Comparison of ENCODE assay signal across 8 mouse cellular contexts in the genomic region with DNA sequence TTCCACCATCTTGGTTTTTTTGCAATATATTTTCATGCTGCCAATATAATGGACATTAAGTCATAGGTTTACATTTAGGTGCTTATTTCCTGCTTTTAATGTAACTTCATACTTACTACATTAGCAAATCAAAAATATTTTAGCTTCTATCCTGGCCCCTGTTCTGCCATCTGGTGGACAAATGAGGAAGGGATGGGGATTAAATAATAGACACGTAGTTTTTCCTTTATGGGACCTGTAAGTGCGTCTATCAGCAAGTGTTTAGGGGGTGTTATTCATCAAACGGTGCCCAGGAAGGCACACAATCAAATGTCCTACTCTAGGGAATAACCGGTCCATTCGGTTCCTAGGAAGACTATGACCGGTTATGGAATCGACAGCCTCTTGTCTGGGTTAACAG.
DNase-seq lines count a peak whose midpoint lies in the region; ATAC-seq and TF ChIP-seq lines count a peak whose summit lies in the region.

No protein-coding gene starts in this region.

- peak; percentile 39 for DNase-seq in neural tube, embryonic 10.5 days (ENCODE audit: extremely low spot score, low spot score)
- DNase-seq in T-cell, adult 2 months (ENCODE audit: low spot score) = peak; percentile 9
- DNase-seq in left cerebral cortex, postnatal 4 days = peak; percentile 25
- DNase-seq in naive thymus-derived CD4-positive, alpha-beta T cell, adult 2 months (ENCODE audit: low read depth) = peak; percentile 67

- peaks cover 27% of the 10 kb centered on the region for H3K4me1 ChIP-seq in neural tube, embryonic 15.5 days
- H3K4me1 ChIP-seq in cortical plate, adult 2 months (ENCODE audit: control insufficient read depth, insufficient read depth, low read length) = peaks cover 8% of the 10 kb centered on the region
- H3K4me1 ChIP-seq in intestine, embryonic 15.5 days (replicated peaks) = peaks cover 23% of the 10 kb centered on the region

- H3K9me3 ChIP-seq in neural tube, embryonic 15.5 days (replicated peaks) = no peaks in the 10 kb centered on the region
- no peaks in the 10 kb centered on the region for H3K9me3 ChIP-seq in intestine, embryonic 15.5 days

- H3K27me3 ChIP-seq in neural tube, embryonic 15.5 days (replicated peaks) = no peaks in the 10 kb centered on the region
- no peaks in the 10 kb centered on the region for H3K27me3 ChIP-seq in intestine, embryonic 15.5 days (replicated peaks)

- H3K27ac ChIP-seq in neural tube, embryonic 15.5 days (replicated peaks) = no peak overlapping the region
- H3K27ac ChIP-seq in cortical plate, adult 2 months (ENCODE audit: insufficient read depth, low read length) = no peak overlapping the region
- peak overlapping the region; percentile 64 for H3K27ac ChIP-seq in intestine, embryonic 15.5 days

- no peak overlapping the region for H3K4me3 ChIP-seq in neural tube, embryonic 15.5 days (replicated peaks)
- no peak overlapping the region for H3K4me3 ChIP-seq in cortical plate, adult 2 months (ENCODE audit: insufficient read depth, low read length)
- no peak overlapping the region for H3K4me3 ChIP-seq in intestine, embryonic 15.5 days (replicated peaks)

- WGBS in neural tube, embryonic 15.5 days = 52% methylated on average over 7 of the region's 7 CpGs
- 52% methylated on average over 7 of the region's 7 CpGs for WGBS in intestine, embryonic 15.5 days

- TF ChIP-seq POLR2A in cortical plate, adult 2 months (IDR thresholded peaks at IDR 0.05; ENCODE audit: extremely low read depth, insufficient read depth, low read length) = no peak

- H3K9ac ChIP-seq in neural tube, embryonic 15.5 days (replicated peaks) = no peak overlapping the region
- H3K9ac ChIP-seq in intestine, embryonic 15.5 days = no peak overlapping the region

- intact Hi-C loops in left cerebral cortex, postnatal 4 days (cut with DNase I) = loop anchor here (2.0 kb wide), 1 partner anchor 373 kb away; no protein-coding TSS in a partner anchor

- H3K4me2 ChIP-seq in neural tube, embryonic 15.5 days = no peak overlapping the region
- no peak overlapping the region for H3K4me2 ChIP-seq in intestine, embryonic 15.5 days (replicated peaks)

- ATAC-seq in neural tube, embryonic 15.5 days (ENCODE audit: low FRiP score) = no peak
- ATAC-seq in intestine, embryonic 15.5 days = 0 out of 2 replicates have a peak, but pooled peaks have one; percentile 2
- ATAC-seq in inflammation-experienced regulatory T-cells, adult 6 months = no peak

- TF ChIP-seq CTCF in cortical plate, adult 2 months (IDR thresholded peaks at IDR 0.05; ENCODE audit: extremely low read depth, insufficient read depth, low read length) = peak; percentile 20; the same call in 1 of the 2 replicates

- H3K36me3 ChIP-seq in neural tube, embryonic 15.5 days = no peaks in the 10 kb centered on the region
- H3K36me3 ChIP-seq in intestine, embryonic 15.5 days = no peaks in the 10 kb centered on the region

Comparison
In these comparisons a context has a peak if more than half of its experiments do, and no peak if none do; other contexts are left out.
1. DNase-seq: peak in every context shown above with its lines; median percentile 67 in naive thymus-derived CD4-positive, alpha-beta T cell, adult 2 months; 39 in neural tube, embryonic 10.5 days; 25 in left cerebral cortex, postnatal 4 days; 9 in T-cell, adult 2 months.